Mouse (Mus musculus): ENCODE data around the gene Sub1. TPM values are rescaled to one million over a fixed set of nuclear protein-coding genes. Genes with fewer than 3 reads are reported as not detected.

Gene Sub1
- polyA plus RNA-seq, 1 experiment: 7.9 TPM

DNA sequence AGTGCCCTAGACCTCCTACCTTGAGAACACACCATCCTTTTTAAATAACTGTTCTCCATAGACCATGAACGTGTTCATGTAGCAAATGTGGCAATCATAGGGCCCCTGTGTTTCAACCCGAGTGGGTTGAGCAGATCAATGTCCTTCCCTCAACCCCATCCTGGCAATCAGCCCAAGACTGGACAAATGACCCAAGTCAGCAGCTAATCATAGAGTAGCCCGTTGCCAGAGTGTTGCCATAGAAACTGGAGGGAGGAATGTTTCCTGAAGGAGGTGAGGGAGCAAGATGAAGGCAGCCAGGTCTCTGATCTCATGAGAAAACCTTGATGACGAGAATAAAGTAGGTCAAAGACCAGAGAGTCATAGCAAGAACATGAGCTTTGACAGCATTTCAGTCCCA lies 42.6 kb downstream of the Sub1 start:
- TF ChIP-seq GATA1 (IDR thresholded peaks at IDR 0.05; ENCODE audit: low read length): no peak

DNA sequence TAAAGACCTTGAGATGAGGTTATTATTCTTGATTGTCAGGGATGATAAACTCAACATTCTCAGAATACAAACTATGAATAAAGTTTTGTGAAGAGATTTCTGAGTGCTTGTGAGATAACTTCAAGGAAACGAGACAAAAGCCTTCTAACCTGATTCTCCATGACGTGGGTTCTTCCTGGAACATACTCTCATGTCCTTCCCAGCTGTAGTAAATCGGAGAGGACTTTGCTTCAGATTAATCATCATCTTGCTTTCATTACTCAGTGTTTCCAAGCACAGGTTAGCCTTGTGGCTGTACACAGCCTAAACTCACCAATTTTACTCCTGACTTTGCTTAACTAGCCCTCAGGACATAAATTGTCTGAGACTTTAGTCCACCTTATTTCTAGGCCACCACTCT lies 44.6 kb downstream of the Sub1 start:
- TF ChIP-seq GATA1 (IDR thresholded peaks at IDR 0.05; ENCODE audit: low read length): no peak

DNA sequence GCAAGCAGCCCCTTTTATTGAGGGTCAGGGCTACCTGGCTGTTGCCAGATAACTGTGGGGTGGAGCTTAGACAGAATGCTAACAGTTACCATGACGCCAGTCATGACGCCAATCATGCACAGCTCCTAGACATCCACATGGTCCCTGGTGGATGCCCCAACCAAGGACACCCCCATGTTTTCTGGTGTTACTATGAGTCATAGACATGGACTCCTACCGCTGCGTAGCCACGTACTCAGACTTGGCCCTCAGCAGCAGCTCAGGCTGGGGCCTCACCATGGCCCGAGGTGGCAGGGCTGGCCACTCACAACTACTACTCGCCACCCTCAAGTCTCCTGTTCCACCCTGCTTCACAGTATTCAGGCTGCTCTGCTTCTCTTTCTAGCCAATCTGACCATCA lies 45.6 kb downstream of the Sub1 start:
- TF ChIP-seq GATA1 (IDR thresholded peaks at IDR 0.05; ENCODE audit: low read length): no peak

DNA sequence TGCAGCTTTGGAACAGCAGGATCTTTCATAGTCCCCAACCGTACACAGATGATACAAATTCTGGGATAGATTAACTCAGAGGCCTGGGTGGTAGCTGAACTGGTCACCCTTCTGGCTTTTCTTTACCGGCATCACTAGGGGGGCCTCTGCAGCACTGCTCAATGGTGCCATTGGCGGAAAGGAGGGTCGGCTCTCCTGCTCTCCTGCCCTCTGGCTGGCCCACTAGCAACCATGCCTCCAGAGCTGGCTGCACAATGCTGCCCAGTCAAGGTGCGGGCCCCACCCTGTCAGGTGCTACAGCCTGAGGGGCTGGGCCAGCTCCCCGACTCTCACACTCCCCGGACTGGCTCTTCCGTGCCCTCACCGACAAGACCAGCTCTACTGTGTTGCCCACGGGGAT lies 46.6 kb downstream of the Sub1 start:
- no peak for TF ChIP-seq GATA1 (IDR thresholded peaks at IDR 0.05; ENCODE audit: low read length)

DNA sequence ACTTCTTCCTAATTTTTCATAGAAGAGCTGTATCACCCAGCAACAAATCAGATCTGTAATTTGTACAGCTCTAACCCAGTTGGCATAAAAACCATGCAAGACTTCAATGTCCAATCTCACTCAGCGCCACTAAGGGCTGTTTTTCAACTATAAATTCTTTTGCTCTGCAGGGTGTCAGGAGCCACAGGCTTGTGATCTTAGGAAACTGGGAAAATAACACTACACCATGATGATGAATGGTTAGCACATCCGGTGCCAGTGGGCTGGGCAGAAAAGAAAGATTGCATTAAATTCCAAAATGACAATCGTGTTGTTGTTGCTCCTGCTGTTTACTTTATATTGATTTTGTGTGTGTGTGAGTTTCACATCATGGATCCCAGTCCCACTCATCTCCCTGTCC lies 47.3 kb downstream of the Sub1 start:
- TF ChIP-seq GATA1 (IDR thresholded peaks at IDR 0.05; ENCODE audit: low read length): no peak

DNA sequence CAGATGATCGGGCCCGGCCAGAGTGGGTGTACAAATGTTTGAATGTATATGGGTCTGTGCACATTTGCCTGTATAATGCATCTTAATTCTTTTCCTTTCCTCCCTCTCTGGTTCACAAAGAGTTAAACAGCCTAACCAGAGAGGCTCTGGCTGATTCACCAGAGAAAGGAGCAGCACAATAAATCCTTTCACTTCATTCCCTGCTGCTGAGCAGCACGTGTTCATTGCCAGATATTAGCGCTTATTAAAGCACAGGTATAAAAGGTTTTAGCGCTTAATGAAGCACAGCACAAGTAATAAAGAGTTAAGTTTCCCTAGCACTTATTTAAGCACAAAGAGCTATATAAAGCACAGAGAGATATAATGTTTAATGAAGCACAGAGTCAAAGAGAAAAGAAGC lies 55.9 kb downstream of the Sub1 start:
- TF ChIP-seq GATA1 (IDR thresholded peaks at IDR 0.05; ENCODE audit: low read length): no peak

Other genes starting within 250 kb of the Sub1 start
- not detected in 2 replicates for gene Npr3, start 89.7 kb downstream of the Sub1 start, polyA plus RNA-seq (2012)
- gene Zfr, start 120.8 kb upstream of the Sub1 start, polyA plus RNA-seq (2012): 61.4 and 68.3 TPM in 2 replicates
- gene Mtmr12, start 208.0 kb upstream of the Sub1 start, polyA plus RNA-seq (2012): 5.5 and 5.8 TPM in 2 replicates

All from G1E-ER4 (cell line).